Mouse (Mus musculus) hindbrain, postnatal 0 days (tissue): ENCODE data around the gene Snapc4. TPM values are rescaled to one million over a fixed set of nuclear protein-coding genes. Genes with fewer than 3 reads are reported as not detected.
"Not testable (repeated sequence)": the region's sequence is repeated elsewhere in the genome, so short reads cannot be mapped to it uniquely, and the experiment has no call there.

Experiments
- ATAC-seq: fragments of 200-750 bp; cut with Nextera tagmentation; 2 replicates; pipeline ENCODE4 v1.8.0; 2017; ENCODE audit warnings: mild to moderate bottlenecking, moderate TSS enrichment, moderate library complexity
- DNase-seq: peaks from one replicate; pipeline ENCODE4 v3.0.0-alpha.2; 2015; ENCODE audit warnings: low spot score
- H3K27ac ChIP-seq: fragments of 300-500 bp; sonication (generic); 2 replicates; pipeline ENCODE4 v1.5.1; 2014; ENCODE audit warnings: mild to moderate bottlenecking
- H3K27me3 ChIP-seq: fragments of 300-500 bp; sonication (generic); 2 replicates; pipeline ENCODE4 v1.6.1; 2014; ENCODE audit warnings: low read length, mixed read lengths; ENCODE audit not compliant: insufficient read depth
- H3K36me3 ChIP-seq: fragments of 300-500 bp; sonication (generic); 2 replicates; pipeline ENCODE4 v1.6.1; 2014; ENCODE audit warnings: low read length, mixed read lengths; ENCODE audit not compliant: insufficient read depth
- H3K4me1 ChIP-seq: fragments of 300-500 bp; sonication (generic); 2 replicates; pipeline ENCODE4 v1.6.1; 2014; ENCODE audit warnings: antibody characterized with exemption, low read length, mixed read lengths; ENCODE audit not compliant: insufficient read depth
- H3K4me2 ChIP-seq: fragments of 300-500 bp; sonication (generic); 2 replicates; pipeline ENCODE4 v1.6.1; 2014; ENCODE audit warnings: low read depth, mild to moderate bottlenecking, low read length, moderate library complexity, mixed read lengths
- H3K4me3 ChIP-seq: fragments of 300-500 bp; sonication (generic); 2 replicates; pipeline ENCODE4 v1.5.1; 2014; ENCODE audit warnings: low read length
- H3K9ac ChIP-seq: fragments of 300-500 bp; sonication (generic); replicated peaks from 2 replicates; pipeline ENCODE4 v1.6.1; 2014; ENCODE audit warnings: mild to moderate bottlenecking, low read length, moderate library complexity, mixed read lengths
- H3K9me3 ChIP-seq: fragments of 300-500 bp; sonication (generic); 2 replicates; pipeline ENCODE4 v1.6.1; 2016; ENCODE audit warnings: low read length, mixed read lengths
- CTCF ChIP-seq: IDR thresholded peaks from 2 replicates; pipeline ENCODE4 v1.5.1; 2016; ENCODE audit warnings: antibody characterized with exemption, control low read depth, low read depth
- whole genome bisulfite sequencing: fragments of 180-500 bp; shearing (Covaris S2); extraction: QIAGEN DNeasy Blood & Tissue Kit; methylation state at CpG from one replicate; pipeline ENCODE4 v1.1.7; 2014; 5-methylcytosine and 5-hydroxymethylcytosine counted together
- polyA plus RNA-seq: library from polyadenylated mRNA; unstranded; fragments of >200 nt; fragmentation: Nextera tagmentation; extraction: Ambion mirVana; gene quantifications from 2 replicates; pipeline ENCODE4 v1.2.1, GENCODE M21; 2015
- total RNA-seq: library from RNA; depleted of rRNA; stranded (reverse); fragments of >200 nt; gene quantifications from 2 replicates; pipeline ENCODE4 v1.2.3, GENCODE M21; 2014

The Snapc4 gene
- total and polyA plus RNA-seq, 2 experiments from 2014 or later, result 25.6 to 56.4 TPM

GRCm38 (mm10) chr2:26387713-26388112 lies 7.3 kb upstream of the Snapc4 start:
- no peaks in the 10 kb centered on the region for H3K27me3 ChIP-seq
- peak overlapping the region; percentile 88; the same call in 1 of the 2 replicates for H3K4me2 ChIP-seq
- H3K9me3 ChIP-seq, result no peaks in the 10 kb centered on the region
- no peak overlapping the region for H3K4me3 ChIP-seq
- H3K36me3 ChIP-seq, result peaks cover 63% of the 10 kb centered on the region
- no peak for TF ChIP-seq CTCF
- DNase-seq (no peak), ATAC-seq (no peak)
- 0 out of 2 replicates have a peak overlapping the region, but pooled peaks have one; percentile 93 for H3K9ac ChIP-seq
- H3K4me1 ChIP-seq, result no peaks in the 10 kb centered on the region; the same call in 1 of the 2 replicates
- no peak overlapping the region for H3K27ac ChIP-seq
- WGBS, result 94% methylated on average over 3 of the region's 3 CpGs

GRCm38 (mm10) chr2:26380871-26381270 lies 418 bp upstream of the Snapc4 start:
- ATAC-seq, H3K4me1 ChIP-seq: not testable (repeated sequence)
- 36% methylated on average over 6 of the region's 6 CpGs for WGBS

GRCm38 (mm10) chr2:26372396-26372795 lies 8.1 kb downstream of the Snapc4 start:
- WGBS, result 99% methylated on average over 8 of the region's 8 CpGs
- Histone ChIP-seq H3K4me3 (no peak overlapping the region), H3K9ac (no peak overlapping the region), H3K36me3 (peaks cover 82% of the 10 kb centered on the region), H3K27me3 (no peaks in the 10 kb centered on the region), H3K4me2 (no peak overlapping the region), H3K9me3 (no peaks in the 10 kb centered on the region), H3K4me1 (no peaks in the 10 kb centered on the region), H3K27ac (no peak overlapping the region)
- no peak for TF ChIP-seq CTCF
- DNase-seq, result no peak
- no peak for ATAC-seq

More at GRCm38 (mm10) chr2:26380871-26381270, 418 bp upstream of the Snapc4 start:
- H3K27me3 ChIP-seq, DNase-seq, H3K9me3 ChIP-seq: not testable (repeated sequence)
- Histone ChIP-seq H3K4me2 (peak overlapping the region; percentile 98), H3K27ac (peak overlapping the region; percentile 70; the same call in 1 of the 2 replicates), H3K4me3 (peak overlapping the region; percentile 78), H3K36me3 (peaks cover 53% of the 10 kb centered on the region), H3K9ac (peak overlapping the region; percentile 70)

- Histone ChIP-seq H3K27ac (no peak overlapping the region), H3K36me3 (peaks cover 83% of the 10 kb centered on the region), H3K27me3 (no peaks in the 10 kb centered on the region), H3K4me1 (no peaks in the 10 kb centered on the region), H3K4me2 (no peak overlapping the region), H3K9ac (no peak overlapping the region), H3K4me3 (no peak overlapping the region), H3K9me3 (no peaks in the 10 kb centered on the region)
- ATAC-seq, result no peak
- no peak for TF ChIP-seq CTCF
- WGBS, result 86% methylated on average over 1 of the region's 1 CpGs
- no peak for DNase-seq
Measured at GRCm38 (mm10) chr2:26368572-26368971, 11.9 kb downstream of the Snapc4 start.

- WGBS, result 93% methylated on average over 6 of the region's 6 CpGs
- H3K4me3 ChIP-seq, result no peak overlapping the region
- no peak overlapping the region for H3K27ac ChIP-seq
- no peaks in the 10 kb centered on the region for H3K27me3 ChIP-seq
- no peaks in the 10 kb centered on the region for H3K9me3 ChIP-seq
- H3K4me2 ChIP-seq, result no peak overlapping the region
- no peak for TF ChIP-seq CTCF
- no peak overlapping the region for H3K9ac ChIP-seq
- peaks cover 76% of the 10 kb centered on the region for H3K36me3 ChIP-seq
- ATAC-seq (no peak), DNase-seq (no peak)
- H3K4me1 ChIP-seq, result no peaks in the 10 kb centered on the region
Measured at GRCm38 (mm10) chr2:26367911-26368310, 12.5 kb downstream of the Snapc4 start.

- Histone ChIP-seq H3K9ac (no peak overlapping the region), H3K27me3 (no peaks in the 10 kb centered on the region), H3K4me1 (no peaks in the 10 kb centered on the region), H3K9me3 (no peaks in the 10 kb centered on the region), H3K27ac (no peak overlapping the region), H3K4me2 (no peak overlapping the region), H3K4me3 (no peak overlapping the region), H3K36me3 (peaks cover 46% of the 10 kb centered on the region)
- 56% methylated on average over 10 of the region's 10 CpGs for WGBS
- ATAC-seq, result no peak
- DNase-seq, result peak; percentile 57
- TF ChIP-seq CTCF, result no peak
Measured at GRCm38 (mm10) chr2:26364738-26365465, 15.6 kb downstream of the Snapc4 start.

- DNase-seq (no peak), ATAC-seq (no peak)
- no peak overlapping the region for H3K27ac ChIP-seq
- no peak overlapping the region for H3K4me3 ChIP-seq
- no peak for TF ChIP-seq CTCF
- H3K4me1 ChIP-seq, result no peaks in the 10 kb centered on the region
- no peaks in the 10 kb centered on the region for H3K9me3 ChIP-seq
- no peak overlapping the region for H3K4me2 ChIP-seq
- H3K9ac ChIP-seq, result no peak overlapping the region
- H3K27me3 ChIP-seq, result no peaks in the 10 kb centered on the region
- H3K36me3 ChIP-seq, result peaks cover 32% of the 10 kb centered on the region
- 84% methylated on average over 5 of the region's 5 CpGs for WGBS
Measured at GRCm38 (mm10) chr2:26363481-26363880, 17.0 kb downstream of the Snapc4 start.
